Mouse (Mus musculus): ENCODE results near the gene Olfr417. TPM values are rescaled to one million over a fixed set of nuclear protein-coding genes. Genes with fewer than 3 reads are reported as not detected.

Olfr417 gene
- polyA plus RNA-seq, 1 experiment from 2014 or later = not detected

Other genes with a start within 250 kb of the Olfr417 start
- not detected in 2 replicates for gene Olfr231, start 244.0 kb upstream of the Olfr417 start, polyA plus RNA-seq (2014; fragmentation: Nextera tagmentation; extraction: Ambion mirVana)
- gene Olfr424, start 233.6 kb upstream of the Olfr417 start, polyA plus RNA-seq (2014; fragmentation: Nextera tagmentation; extraction: Ambion mirVana) = not detected in 2 replicates
- gene Olfr420, start 209.5 kb upstream of the Olfr417 start, polyA plus RNA-seq (2014; fragmentation: Nextera tagmentation; extraction: Ambion mirVana) = not detected in 2 replicates
- gene Spta1, start 192.3 kb upstream of the Olfr417 start, polyA plus RNA-seq (2014; fragmentation: Nextera tagmentation; extraction: Ambion mirVana) = 1.8 and 1.9 TPM in 2 replicates
- gene Olfr419, start 113.1 kb upstream of the Olfr417 start, polyA plus RNA-seq (2014; fragmentation: Nextera tagmentation; extraction: Ambion mirVana) = not detected in 2 replicates
- gene Mptx1, start 34.6 kb upstream of the Olfr417 start, polyA plus RNA-seq (2014; fragmentation: Nextera tagmentation; extraction: Ambion mirVana) = not detected in 2 replicates
- gene Olfr248, start 25.9 kb downstream of the Olfr417 start, polyA plus RNA-seq (2014; fragmentation: Nextera tagmentation; extraction: Ambion mirVana) = not detected in 2 replicates
- gene Olfr414, start 58.9 kb downstream of the Olfr417 start, polyA plus RNA-seq (2014; fragmentation: Nextera tagmentation; extraction: Ambion mirVana) = not detected in 2 replicates
- gene Olfr220, start 77.0 kb downstream of the Olfr417 start, polyA plus RNA-seq (2014; fragmentation: Nextera tagmentation; extraction: Ambion mirVana) = not detected in 2 replicates
- 1.2 and 1.3 TPM in 2 replicates for gene Fmn2, start 136.7 kb downstream of the Olfr417 start, polyA plus RNA-seq (2014; fragmentation: Nextera tagmentation; extraction: Ambion mirVana)